Mouse (Mus musculus) C2C12 (cell line): ENCODE data around the gene Tbc1d10c. TPM values are rescaled to one million over a fixed set of nuclear protein-coding genes. Genes with fewer than 3 reads are reported as not detected.

Source experiments
- H3K27me3 ChIP-seq: one replicate; pipeline ENCODE4 v1.6.1; 2011; ENCODE audit not compliant: control insufficient read depth, insufficient read depth, insufficient read length
- H3K36me3 ChIP-seq: one replicate; pipeline ENCODE4 v1.6.1; 2011; ENCODE audit not compliant: control insufficient read depth, insufficient read depth
- H3K4me3 ChIP-seq: one replicate; pipeline ENCODE4 v1.5.1; 2011; ENCODE audit warnings: mild to moderate bottlenecking, control low read depth; ENCODE audit not compliant: poor library complexity, insufficient read depth, severe bottlenecking
- H3K79me2 ChIP-seq: one replicate; pipeline ENCODE4 v1.6.1; 2011; ENCODE audit not compliant: control insufficient read depth, insufficient read depth
- H3K79me3 ChIP-seq: one replicate; pipeline ENCODE4 v1.6.1; 2011; ENCODE audit warnings: low read depth, control low read depth
- H3ac ChIP-seq: one replicate; pipeline ENCODE3; 2011; ENCODE audit warnings: low read depth; ENCODE audit not compliant: control insufficient read depth, insufficient read length
- CEBPB ChIP-seq: IDR thresholded peaks from one replicate; pipeline ENCODE4 v1.6.1; 2011; ENCODE audit warnings: low read depth, mild to moderate bottlenecking, control low read depth, moderate library complexity
- CTCF ChIP-seq: IDR thresholded peaks from one replicate; pipeline ENCODE4 v1.5.1; 2011; ENCODE audit not compliant: control insufficient read depth, insufficient read depth, insufficient read length
- FOSL1 ChIP-seq: IDR thresholded peaks from one replicate; pipeline ENCODE4 v1.8.0; 2011; ENCODE audit warnings: mild to moderate bottlenecking, low read length; ENCODE audit not compliant: poor library complexity, insufficient read depth, severe bottlenecking
- MAX ChIP-seq: IDR thresholded peaks from one replicate; pipeline ENCODE4 v1.6.1; 2011; ENCODE audit warnings: mild to moderate bottlenecking, control low read depth
- MYOD1 ChIP-seq: IDR thresholded peaks from one replicate; pipeline ENCODE4 v1.6.1; 2011; ENCODE audit warnings: low read depth; ENCODE audit not compliant: control insufficient read depth, insufficient read length
- MYOG ChIP-seq: IDR thresholded peaks from one replicate; pipeline ENCODE4 v1.6.1; 2011; ENCODE audit not compliant: control insufficient read depth, insufficient read length; ENCODE audit errors: extremely low read depth
- USF1 ChIP-seq: IDR thresholded peaks from one replicate; pipeline ENCODE4 v1.6.1; 2011; ENCODE audit warnings: low read depth, mild to moderate bottlenecking, control low read depth, moderate library complexity
- polyA plus RNA-seq: library from polyadenylated mRNA; unstranded; fragments of >200 nt; fragmentation: generic; extraction: Trizol; gene quantifications from one replicate; pipeline ENCODE4 v1.2.1, GENCODE M21; 2012; ENCODE audit warnings: missing spikeins

Tbc1d10c gene
- polyA plus RNA-seq, 1 experiment, result 0.26 TPM

GRCm38 (mm10) chr19:4144550-4145498 is 46.3 kb downstream of the Tbc1d10c start:
- Histone ChIP-seq H3ac (no peak overlapping the region), H3K27me3 (no peaks in the 10 kb centered on the region), H3K4me3 (no peak overlapping the region), H3K79me2 (peaks cover 13% of the 10 kb centered on the region), H3K36me3 (no peaks in the 10 kb centered on the region), H3K79me3 (peaks cover 12% of the 10 kb centered on the region)
- TF ChIP-seq MAX, result no peak
- no peak for TF ChIP-seq MYOG
- no peak for TF ChIP-seq USF1

DNA sequence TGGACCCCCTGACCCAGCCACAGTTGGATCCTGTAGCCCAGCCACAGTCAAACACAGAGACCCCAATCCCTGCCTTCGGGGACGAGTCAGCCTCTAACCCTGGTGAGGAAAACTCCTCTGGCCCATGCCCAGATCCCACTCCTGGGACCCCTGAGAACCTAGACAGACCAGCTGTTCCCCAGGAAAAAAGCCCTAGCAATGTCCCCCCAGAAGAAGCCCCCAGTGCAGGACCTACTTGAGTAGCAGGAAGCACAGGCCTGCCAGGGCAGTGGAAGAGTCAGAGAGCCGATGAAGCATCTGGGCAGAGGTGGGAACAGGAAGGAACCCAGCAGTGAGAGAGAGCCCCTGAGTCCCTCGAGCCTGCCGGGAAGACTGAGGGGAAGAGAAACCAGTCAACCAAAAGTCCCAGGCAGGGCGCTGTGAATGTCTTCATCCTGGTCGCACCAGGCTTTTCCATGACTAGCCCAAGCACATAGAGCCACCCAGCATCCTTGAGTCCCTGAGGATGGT is 47.3 kb downstream of the Tbc1d10c start, which contains the start of gene Cabp4:
TSS of gene Cabp4 (minus strand) at position 275 of the 510 bp plus-strand sequence.
- Histone ChIP-seq H3K4me3 (no peak within 1 kb of the TSS), H3K79me3 (peaks cover 2% of the 10 kb centered on the region), H3K79me2 (peaks cover 3% of the 10 kb centered on the region), H3K27me3 (no peaks in the 10 kb centered on the region), H3ac (no peak within 1 kb of the TSS), H3K36me3 (no peaks in the 10 kb centered on the region)
- TF ChIP-seq MYOG, result no peak
- no peak for TF ChIP-seq FOSL1
- no peak for TF ChIP-seq MYOD1
- TF ChIP-seq CEBPB, result no peak
- TF ChIP-seq MAX, result no peak
- TF ChIP-seq USF1, result no peak
- no peak for TF ChIP-seq CTCF

DNA sequence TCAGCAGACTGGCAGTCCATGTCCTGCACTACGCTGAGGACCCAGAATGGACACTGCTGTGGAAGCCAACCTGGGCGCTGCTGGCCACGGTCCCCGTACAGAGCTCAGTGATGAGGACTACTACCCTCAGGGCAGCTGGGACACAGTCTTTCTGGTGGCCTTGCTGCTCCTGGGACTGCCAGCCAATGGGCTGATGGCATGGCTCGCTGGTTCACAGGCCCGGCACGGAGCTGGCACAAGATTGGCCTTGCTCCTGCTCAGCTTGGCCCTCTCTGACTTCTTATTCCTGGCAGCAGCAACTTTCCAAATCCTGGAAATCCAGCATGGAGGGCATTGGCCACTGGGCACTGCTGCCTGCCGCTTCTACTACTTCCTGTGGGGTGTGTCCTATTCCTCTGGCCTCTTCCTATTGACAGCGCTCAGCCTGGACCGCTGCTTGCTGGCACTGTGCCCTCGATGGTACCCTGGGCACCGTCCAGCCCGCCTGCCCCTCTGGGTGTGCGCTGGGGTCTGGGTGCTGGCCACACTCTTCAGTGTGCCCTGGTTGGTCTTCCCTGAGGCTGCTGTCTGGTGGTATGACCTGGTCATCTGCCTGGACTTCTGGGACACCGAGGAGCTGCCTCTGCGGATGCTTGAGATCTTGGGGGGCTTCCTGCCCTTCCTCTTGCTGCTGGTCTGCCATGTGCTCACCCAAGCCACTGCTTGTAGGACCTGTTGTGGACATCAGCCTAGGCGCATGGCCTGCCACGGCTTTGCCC is 48.5 kb downstream of the Tbc1d10c start:
- H3ac ChIP-seq, result no peak overlapping the region
- H3K36me3 ChIP-seq, result no peaks in the 10 kb centered on the region
- H3K79me2 ChIP-seq, result no peaks in the 10 kb centered on the region
- no peak overlapping the region for H3K4me3 ChIP-seq
- no peaks in the 10 kb centered on the region for H3K27me3 ChIP-seq
- TF ChIP-seq MYOG (no peak), USF1 (no peak), CEBPB (no peak), CTCF (no peak)
- H3K79me3 ChIP-seq, result no peaks in the 10 kb centered on the region

- Histone ChIP-seq H3ac (no peak overlapping the region), H3K79me2 (no peaks in the 10 kb centered on the region), H3K27me3 (no peaks in the 10 kb centered on the region), H3K79me3 (no peaks in the 10 kb centered on the region), H3K4me3 (no peak overlapping the region), H3K36me3 (no peaks in the 10 kb centered on the region)
- TF ChIP-seq MYOG (no peak), FOSL1 (no peak), MAX (no peak)
Observed at GRCm38 (mm10) chr19:4140147-4140546, 50.9 kb downstream of the Tbc1d10c start.

DNA sequence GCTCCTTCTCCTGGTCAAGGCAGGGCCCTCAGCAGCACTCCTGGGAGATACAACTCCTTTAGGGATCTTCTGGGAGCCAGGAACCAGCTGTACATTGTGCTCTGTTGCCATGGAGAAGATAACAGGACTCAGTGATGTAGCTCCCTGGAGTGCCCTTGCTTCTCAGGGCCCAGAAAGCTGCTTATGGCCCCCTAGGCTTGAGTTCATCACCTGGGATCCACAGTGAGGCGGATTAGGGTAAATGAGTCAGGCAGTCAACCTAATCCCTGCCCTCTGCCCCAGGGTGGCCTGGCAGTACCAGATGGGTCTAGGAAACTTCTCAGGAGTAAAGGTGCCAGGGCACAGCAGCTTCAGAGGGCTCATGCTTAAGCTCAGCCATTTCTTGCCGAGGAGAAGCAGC is 51.6 kb downstream of the Tbc1d10c start, which contains the start of gene Gpr152:
TSS of gene Gpr152 (plus strand) at position 342 of the 400 bp plus-strand sequence.
- Histone ChIP-seq H3K4me3 (no peak within 1 kb of the TSS), H3K79me3 (no peaks in the 10 kb centered on the region)
- TF ChIP-seq CEBPB, result no peak
- no peak for TF ChIP-seq FOSL1
- no peak for TF ChIP-seq CTCF
- TF ChIP-seq MYOD1, result no peak
- TF ChIP-seq MAX, result no peak
- TF ChIP-seq USF1, result no peak
- no peak for TF ChIP-seq MYOG

More for the DNA sequence above, 51.6 kb downstream of the Tbc1d10c start, which contains the start of gene Gpr152:
- H3ac ChIP-seq, result no peak within 1 kb of the TSS
- no peaks in the 10 kb centered on the region for H3K36me3 ChIP-seq
- H3K27me3 ChIP-seq, result no peaks in the 10 kb centered on the region
- no peaks in the 10 kb centered on the region for H3K79me2 ChIP-seq
